Mouse (Mus musculus) layer of hippocampus, adult 9-10 months (tissue): ENCODE results near the gene Scgb1c1.

Experiments
- DNase-seq: peaks from one replicate; pipeline ENCODE4 v3.0.0; 2022; ENCODE audit warnings: low spot score

Gene Scgb1c1

GRCm38 (mm10) chr7:140844905-140845665 lies at the start of gene Scgb1c1:
TSS of gene Scgb1c1 (plus strand) at chr7:140845547.
- DNase-seq: peak; percentile 75

DNA sequence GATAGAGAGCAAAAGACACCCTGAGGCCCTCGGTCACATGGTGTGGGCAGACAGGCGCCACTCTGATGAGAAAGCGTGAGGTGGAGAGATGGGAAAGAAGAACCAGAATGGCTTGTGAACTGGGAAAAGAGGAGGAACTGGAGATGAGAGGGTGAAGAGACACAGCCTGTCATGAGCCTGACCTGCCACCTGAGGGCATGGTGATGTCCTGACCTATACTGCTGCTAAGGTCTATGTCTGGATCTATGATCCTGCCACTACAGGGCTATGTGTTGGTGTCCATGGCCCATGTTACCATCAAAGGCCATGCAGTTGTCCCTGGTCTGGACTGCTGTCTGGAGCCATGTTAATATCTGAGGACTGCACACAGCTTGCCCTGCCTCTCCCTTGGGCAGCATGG lies 47.7 kb upstream of the Scgb1c1 start:
- no peak for DNase-seq

DNA sequence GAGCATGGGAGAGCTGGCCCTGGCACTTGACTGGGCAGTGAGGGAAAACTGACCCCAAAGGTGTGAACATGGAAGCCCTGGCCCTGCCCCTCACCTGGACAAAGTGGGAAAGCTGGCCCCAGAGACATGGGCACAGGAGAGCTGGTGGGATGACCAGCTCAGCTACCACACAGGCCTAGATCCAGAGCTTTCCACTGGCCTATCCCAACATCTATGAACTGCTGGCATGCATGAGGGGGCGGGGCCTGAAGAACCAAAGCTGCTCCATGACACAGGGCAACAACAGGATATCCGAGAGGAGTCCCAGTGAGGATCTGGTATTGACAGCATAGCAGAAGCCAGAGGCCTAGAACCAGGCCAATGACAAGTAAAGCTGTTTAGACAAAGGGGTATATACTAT lies 47.1 kb upstream of the Scgb1c1 start:
- DNase-seq: no peak

- no peak for DNase-seq
Measured at GRCm38 (mm10) chr7:140802629-140803028, 42.7 kb upstream of the Scgb1c1 start.

- DNase-seq: peak; percentile 69
Measured at GRCm38 (mm10) chr7:140805704-140806103, 39.6 kb upstream of the Scgb1c1 start.

GRCm38 (mm10) chr7:140810496-140810895 lies 34.9 kb upstream of the Scgb1c1 start:
- DNase-seq: no peak

DNA sequence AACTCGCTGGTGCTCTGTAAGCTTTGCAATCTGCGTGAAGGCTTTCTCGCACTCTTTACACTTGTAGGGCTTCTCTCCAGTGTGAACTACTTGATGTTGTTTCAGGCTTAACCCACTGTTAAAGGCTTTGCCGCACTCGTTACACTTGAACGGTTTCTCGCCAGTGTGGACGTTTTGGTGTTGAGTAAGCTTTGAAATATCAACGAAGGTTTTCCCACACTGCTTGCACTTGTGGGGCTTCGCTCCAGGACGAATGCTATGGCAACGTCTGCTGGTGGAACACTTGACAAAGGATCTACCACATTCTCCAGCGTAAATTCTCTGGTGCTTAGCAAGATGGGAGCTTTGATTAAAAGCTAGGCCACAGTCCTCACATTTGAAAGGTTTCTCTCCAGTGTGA lies 33.6 kb upstream of the Scgb1c1 start:
- no peak for DNase-seq

DNA sequence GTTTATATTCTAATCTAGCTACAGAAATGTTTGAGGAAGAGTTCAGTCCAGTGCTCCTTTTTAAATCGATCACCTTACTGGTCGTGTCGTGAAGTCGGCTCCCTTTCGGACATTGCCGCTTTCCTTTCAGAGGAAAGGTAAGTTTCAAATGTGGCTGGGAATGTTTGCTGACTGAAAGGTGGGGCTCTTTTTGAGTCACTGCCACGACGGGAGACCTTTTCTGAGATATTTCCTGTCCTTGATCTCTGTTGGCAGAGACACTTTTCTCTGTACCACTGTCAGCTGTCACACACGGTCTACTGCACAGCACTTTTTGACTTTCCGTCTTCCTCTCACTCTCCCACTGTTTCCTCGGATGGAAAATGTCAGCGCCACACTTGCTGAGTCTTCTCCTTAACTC lies 32.5 kb upstream of the Scgb1c1 start:
- DNase-seq: no peak

- DNase-seq: no peak
Measured at GRCm38 (mm10) chr7:140820173-140820572, 25.2 kb upstream of the Scgb1c1 start.

DNA sequence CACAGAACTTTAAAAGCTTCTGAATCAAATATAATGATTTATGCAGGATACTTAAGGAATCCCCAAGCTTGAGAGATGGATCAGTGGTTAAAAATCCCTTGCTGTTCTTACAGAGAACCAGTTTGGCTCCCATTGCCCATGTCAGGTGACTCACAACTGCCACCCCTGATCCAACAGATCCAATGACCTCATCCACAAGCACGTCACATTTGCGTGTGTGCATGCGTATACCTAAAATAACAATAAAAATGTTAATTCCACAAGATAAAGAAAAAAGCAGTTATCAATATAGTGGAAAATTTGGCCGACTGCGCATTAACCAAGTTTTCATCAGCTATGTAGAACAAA lies 24.1 kb upstream of the Scgb1c1 start:
- DNase-seq: no peak

GRCm38 (mm10) chr7:140821653-140822329 lies 23.6 kb upstream of the Scgb1c1 start, which contains the start of gene Zfp941:
TSS of gene Zfp941 (minus strand) at chr7:140822178.
- no peak for DNase-seq

- DNase-seq: no peak
Measured at GRCm38 (mm10) chr7:140822731-140823130, 22.6 kb upstream of the Scgb1c1 start.

GRCm38 (mm10) chr7:140828171-140828881 lies 17.0 kb upstream of the Scgb1c1 start:
- DNase-seq: peak; percentile 40

- DNase-seq: no peak
Measured at GRCm38 (mm10) chr7:140831447-140831846, 13.9 kb upstream of the Scgb1c1 start.

DNA sequence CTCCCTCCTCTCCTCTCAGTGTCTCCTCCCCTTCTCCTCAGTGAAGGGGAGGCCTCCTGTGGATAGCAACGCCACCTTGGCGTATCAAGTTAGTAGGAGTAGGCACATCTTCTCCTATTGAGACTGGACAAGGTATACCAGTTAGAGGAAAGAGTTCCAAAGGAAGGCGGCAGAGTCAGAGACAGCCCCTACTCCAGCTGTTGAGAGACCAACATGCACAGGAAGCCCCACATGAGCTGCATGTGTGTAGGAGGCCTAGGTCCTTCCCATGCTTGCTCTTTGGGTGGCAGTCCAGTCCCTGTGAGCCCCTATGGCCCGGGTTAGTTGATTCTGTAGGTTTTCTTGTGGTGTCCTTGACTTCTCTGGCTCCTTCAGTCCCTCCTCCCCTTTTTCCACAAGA lies 12.0 kb upstream of the Scgb1c1 start:
- no peak for DNase-seq

GRCm38 (mm10) chr7:140834968-140835757 lies 10.2 kb upstream of the Scgb1c1 start, which contains the start of gene Urah:
TSS of gene Urah (plus strand) at chr7:140835018.
- no peak for DNase-seq

- no peak for DNase-seq
Measured at GRCm38 (mm10) chr7:140835758-140836087, 9.6 kb upstream of the Scgb1c1 start.

DNA sequence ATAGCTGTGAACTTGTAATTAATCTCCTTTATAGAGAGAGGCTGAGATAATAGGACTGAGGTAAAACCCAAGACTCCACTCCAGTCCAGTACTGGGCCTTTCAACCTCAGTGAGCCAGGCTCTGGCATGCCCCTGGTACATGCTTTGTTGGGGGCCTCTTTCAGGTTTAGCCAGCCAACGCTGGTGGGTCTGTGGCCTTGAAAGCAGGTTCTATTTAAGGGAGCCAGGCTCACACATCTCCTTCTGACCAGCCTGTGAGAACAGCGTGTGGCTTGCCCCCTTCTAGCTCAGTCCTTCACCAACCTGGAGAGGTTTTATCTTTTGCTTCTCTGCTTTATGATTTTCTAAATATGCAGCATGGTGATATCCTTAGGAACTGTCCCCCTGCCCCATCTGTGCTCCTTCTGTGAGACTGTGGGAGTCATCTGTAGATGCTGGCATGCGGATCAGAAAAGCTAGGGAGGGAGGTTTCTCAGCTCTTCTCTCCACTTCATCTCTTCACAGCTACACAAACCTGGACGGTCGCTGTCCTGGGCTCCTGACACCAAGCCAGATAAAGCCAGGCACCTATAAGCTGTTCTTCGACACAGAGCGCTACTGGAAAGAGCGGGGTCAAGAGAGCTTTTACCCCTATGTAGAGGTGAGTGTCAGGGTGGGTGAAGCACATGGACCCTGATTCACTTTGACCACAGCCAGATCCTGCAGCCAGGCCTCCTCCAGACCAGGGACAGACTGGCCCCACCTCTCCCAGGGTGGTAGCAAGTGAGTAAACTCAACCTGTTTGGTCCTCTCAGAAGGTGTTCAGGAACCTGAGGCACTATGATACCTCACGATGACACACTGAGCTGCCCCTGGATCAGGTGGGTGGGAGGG lies 8.9 kb upstream of the Scgb1c1 start:
- DNase-seq: no peak

GRCm38 (mm10) chr7:140839556-140839955 lies 5.8 kb upstream of the Scgb1c1 start:
- no peak for DNase-seq

DNA sequence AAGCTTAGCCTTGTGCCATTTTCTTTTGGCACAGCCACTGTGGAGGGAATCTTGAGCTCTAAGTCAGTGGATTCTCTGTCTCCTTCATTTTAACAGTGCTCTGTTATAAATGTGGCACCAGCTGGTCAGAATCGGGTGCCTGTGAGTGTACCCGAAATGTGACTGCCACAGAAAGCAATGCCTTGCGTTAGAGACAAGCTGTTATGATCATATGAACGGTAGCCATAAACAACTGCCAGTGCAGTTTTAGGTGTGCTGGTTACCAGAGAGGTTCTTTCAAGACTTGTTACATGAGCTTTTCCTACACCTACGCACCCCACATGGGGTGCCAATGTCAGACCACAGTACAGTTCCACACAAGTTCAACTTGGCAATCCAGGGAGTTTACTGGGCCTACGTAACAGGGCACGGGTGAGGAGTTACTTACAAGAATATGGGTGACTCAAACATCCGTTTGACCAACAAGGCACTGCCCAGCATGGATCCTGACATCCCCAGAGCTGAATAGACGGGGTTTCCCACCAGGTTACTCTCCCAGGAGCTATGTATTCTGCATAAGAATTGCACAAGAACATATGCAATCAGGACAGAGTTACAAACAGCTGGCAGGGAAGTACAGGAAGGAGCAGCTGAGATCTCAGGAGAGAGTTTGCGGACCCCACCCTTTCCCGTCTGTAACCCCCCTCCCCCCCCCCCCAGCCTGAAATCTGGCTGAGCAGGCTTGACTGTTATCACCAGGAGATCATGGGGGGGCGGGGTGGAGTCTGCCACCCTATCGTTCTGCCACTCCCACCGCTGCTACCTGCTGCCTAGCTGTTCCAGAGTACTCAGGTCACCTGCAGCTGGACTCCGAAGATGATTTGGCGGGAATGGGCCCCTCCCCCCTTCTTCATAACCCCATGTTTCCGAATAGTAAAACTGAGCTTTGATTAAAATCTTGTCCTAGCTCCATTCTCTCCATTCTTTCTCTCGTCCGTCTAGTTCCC lies 4.3 kb upstream of the Scgb1c1 start:
- DNase-seq: no peak
